Mouse (Mus musculus) ES-Bruce4 (cell line): ENCODE data around the gene Mtor.

Source experiments
- CTCF ChIP-seq: IDR thresholded peaks from one replicate; pipeline ENCODE4 v1.8.1; 2011; ENCODE audit warnings: low read depth, low read length
- EP300 ChIP-seq: IDR thresholded peaks from 2 replicates; pipeline ENCODE4 v1.6.1; 2011; ENCODE audit warnings: low read depth, low read length; ENCODE audit not compliant: insufficient read depth
- POLR2A ChIP-seq: IDR thresholded peaks from one replicate; pipeline ENCODE4 v1.8.1; 2011; ENCODE audit warnings: low read length; ENCODE audit not compliant: insufficient read depth

GRCm38 (mm10) chr4:148563595-148563994 lies 115.2 kb downstream of the Mtor start:
- TF ChIP-seq CTCF (no peak), POLR2A (no peak), EP300 (no peak)
